Mouse (Mus musculus) hematopoietic stem cell, adult 5-6 weeks (primary cell): ENCODE measurements around the gene Abcc2. TPM values are rescaled to one million over a fixed set of nuclear protein-coding genes. Genes with fewer than 3 reads are reported as not detected.

Experiments used
- ATAC-seq, 2 experiments: fragments of 125-278 bp in 1 of 2; replicated peaks in 1 of 2; 2 replicates each; pipeline ENCODE4 v1.8.0; 2016 to 2017; ENCODE audit warnings: inconsistent platforms in 2 of 2, mild to moderate bottlenecking in 2 of 2, moderate number of reproducible peaks in 2 of 2, low read depth in 1 of 2, moderate TSS enrichment in 1 of 2; ENCODE audit not compliant: low FRiP score in 2 of 2, poor library complexity in 2 of 2, severe bottlenecking in 2 of 2, insufficient read depth in 1 of 2, low TSS enrichment in 1 of 2
- total RNA-seq: library from RNA; stranded (forward); fragments of 172-1452, 232-1000 nt; gene quantifications from 2 replicates; pipeline ENCODE4 v1.2.3, GENCODE M21; 2017

The Abcc2 gene
- 0.88 TPM in 1 of 2 replicates, not detected in the other for total RNA-seq

- ATAC-seq = no peak
Measured at GRCm38 (mm10) chr19:43781980-43782379, at the start of gene Abcc2. TSS of gene Abcc2 (plus strand) at chr19:43782192.

GRCm38 (mm10) chr19:43738409-43738808, 43.6 kb upstream of the Abcc2 start:
- ATAC-seq = no peak

GRCm38 (mm10) chr19:43743401-43743800, 38.6 kb upstream of the Abcc2 start:
- ATAC-seq = no peak

- ATAC-seq = no peak
Measured at GRCm38 (mm10) chr19:43745740-43746139, 36.3 kb upstream of the Abcc2 start.

- ATAC-seq = no peak
Measured at GRCm38 (mm10) chr19:43747877-43748276, 34.1 kb upstream of the Abcc2 start.

- ATAC-seq = no peak
Measured at GRCm38 (mm10) chr19:43750008-43750407, 32.0 kb upstream of the Abcc2 start.

- ATAC-seq = peak; percentile 88 to 90
Measured at GRCm38 (mm10) chr19:43752489-43753225, 29.3 kb upstream of the Abcc2 start, which contains the start of the genes Cutc and Cox15. TSS of gene Cutc (plus strand) at chr19:43752996. TSS of gene Cox15 (minus strand) at chr19:43753000.

GRCm38 (mm10) chr19:43753226-43753835, 28.7 kb upstream of the Abcc2 start:
- ATAC-seq = peak; percentile 74 to 87

- ATAC-seq = no peak
Measured at GRCm38 (mm10) chr19:43754237-43754636, 27.8 kb upstream of the Abcc2 start.

GRCm38 (mm10) chr19:43754872-43755271, 27.1 kb upstream of the Abcc2 start:
- ATAC-seq = no peak

- 0 out of 4 replicates have a peak, but pooled peaks of 1 of the 2 experiments have one; percentile 62 for ATAC-seq
Measured at GRCm38 (mm10) chr19:43760504-43760903, 21.5 kb upstream of the Abcc2 start.

GRCm38 (mm10) chr19:43761543-43762256, 20.3 kb upstream of the Abcc2 start:
- ATAC-seq = no peak

- no peak for ATAC-seq
Measured at GRCm38 (mm10) chr19:43762410-43762809, 19.6 kb upstream of the Abcc2 start.

GRCm38 (mm10) chr19:43766451-43766850, 15.5 kb upstream of the Abcc2 start:
- no peak for ATAC-seq

- ATAC-seq = no peak
Measured at GRCm38 (mm10) chr19:43767549-43768322, 14.3 kb upstream of the Abcc2 start.

GRCm38 (mm10) chr19:43769366-43769960, 12.5 kb upstream of the Abcc2 start:
- no peak for ATAC-seq

GRCm38 (mm10) chr19:43770584-43770983, 11.4 kb upstream of the Abcc2 start:
- ATAC-seq = no peak
